Mouse (Mus musculus): ENCODE measurements around the gene Gm3336.

The Gm3336 gene

DNA sequence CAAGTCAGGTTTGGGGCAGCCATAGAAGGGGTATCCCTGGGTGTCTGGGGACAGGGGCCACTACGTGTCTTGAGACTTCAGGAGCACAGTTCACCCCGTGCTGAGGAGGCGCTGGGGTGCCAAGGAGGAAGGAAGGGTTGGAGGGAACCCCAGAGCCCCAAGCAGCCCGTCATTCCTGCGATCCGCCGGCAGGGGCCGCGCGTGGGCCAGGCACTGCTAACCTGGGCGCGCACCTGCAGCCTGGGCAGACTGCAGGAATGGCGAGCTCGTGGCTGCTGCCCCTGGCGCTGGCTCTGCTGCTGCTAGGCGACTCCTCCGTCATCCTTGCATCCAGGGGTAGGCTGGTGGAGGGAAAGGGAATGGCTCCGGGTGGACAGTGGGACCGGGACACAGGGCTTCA is at the start of gene Gm3336:
TSS of gene Gm3336 (plus strand) at position 247 of the 400 bp plus-strand sequence.
- DNase-seq: peak; percentile 95

DNA sequence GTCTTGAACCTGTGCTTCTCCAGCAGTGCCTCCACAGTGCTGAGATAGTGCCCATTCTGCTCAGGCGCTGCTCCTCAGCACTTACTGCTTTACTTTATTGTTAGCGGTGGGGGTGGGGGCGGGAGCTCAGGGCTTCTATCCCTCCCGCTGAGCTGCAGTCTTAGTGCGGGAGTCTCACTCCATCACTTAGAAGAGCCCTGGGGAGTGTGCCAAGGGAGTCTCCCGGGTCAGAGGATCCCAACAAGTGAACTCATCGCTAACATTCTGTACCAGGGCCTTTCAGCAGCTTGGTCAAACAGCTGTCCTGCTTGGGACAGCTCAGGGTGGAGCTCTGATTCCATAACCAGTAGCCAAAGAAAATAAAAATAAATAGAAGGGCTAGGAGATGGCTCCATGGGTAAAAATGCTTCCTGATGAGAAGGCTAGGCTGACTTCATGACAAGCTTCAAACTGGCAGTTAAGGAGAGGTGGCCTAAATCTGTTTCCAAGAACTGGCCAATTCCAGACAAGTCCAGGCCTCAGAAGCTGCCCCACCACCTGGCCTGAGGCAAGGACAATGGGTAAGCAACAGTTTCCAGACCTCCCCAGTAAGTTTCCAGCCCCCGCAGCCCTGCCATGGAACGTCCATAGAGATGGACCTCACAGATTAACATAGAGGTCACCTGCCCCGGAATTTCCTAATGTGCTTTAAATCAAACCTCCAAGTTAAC is 46.6 kb upstream of the Gm3336 start:
- peak; percentile 98 for DNase-seq

GRCm38 (mm10) chr8:70672325-70673078 is 45.8 kb upstream of the Gm3336 start:
- no peak for DNase-seq

DNA sequence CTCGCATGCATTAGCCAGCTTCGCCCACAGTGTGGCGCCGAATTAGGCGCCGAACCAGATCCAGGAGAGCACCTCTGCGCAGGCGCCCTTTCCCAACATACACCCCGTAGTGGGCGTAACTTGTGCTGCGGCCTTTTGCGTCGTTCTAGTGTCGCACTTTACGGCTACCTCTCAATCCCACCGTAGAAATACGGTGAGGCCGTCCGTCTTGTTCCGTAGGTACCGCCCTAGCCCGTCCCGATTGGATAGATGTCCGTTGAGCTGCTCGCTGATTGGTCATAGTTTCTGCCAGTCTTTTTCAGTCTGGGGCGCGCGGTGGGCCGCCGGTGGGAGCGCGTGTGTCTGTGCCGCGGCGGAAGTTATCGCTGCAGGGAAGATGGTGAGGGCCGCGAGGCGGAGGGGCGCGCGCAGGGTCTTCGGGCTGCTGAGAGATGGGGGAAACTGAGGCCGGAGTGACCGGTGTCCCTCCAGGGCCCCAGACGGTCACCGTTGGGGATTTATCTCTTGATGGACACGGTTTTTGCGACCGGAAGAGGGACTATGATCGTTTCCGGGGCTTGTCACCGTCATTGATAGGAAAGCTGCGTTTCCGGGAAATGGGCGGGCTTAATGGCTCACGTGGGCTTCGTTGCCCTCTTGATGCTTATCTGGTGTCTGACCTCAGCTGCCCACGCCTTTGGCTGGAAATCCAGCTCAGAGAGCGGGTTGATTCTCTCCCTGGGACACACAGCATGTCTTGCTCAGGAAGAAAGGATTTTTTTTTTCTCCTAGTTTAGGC is 45.1 kb upstream of the Gm3336 start, which contains the start of gene Lsm4:
TSS of gene Lsm4 (plus strand) at position 170 of the 778 bp plus-strand sequence.
- peak; percentile 100 for DNase-seq

DNA sequence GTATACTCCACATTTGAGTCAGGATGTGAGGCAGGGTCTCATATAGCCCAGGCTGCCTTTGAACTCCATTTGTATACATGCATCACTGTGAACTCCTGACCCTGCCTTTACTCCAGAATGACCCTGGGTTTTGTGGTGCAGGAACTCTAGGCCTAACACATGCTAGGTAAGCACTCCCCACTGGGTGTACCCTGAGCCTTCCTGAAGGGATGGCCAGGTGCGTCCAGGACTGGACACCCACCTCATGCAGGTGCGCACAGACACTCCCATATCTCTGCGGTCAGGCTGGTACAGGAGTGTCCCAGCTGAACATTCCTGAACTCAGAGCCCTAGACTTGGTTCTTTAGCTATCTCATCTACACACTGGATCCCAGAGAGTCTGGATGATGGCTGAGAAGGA is 44.2 kb upstream of the Gm3336 start:
- DNase-seq: peak; percentile 96

DNA sequence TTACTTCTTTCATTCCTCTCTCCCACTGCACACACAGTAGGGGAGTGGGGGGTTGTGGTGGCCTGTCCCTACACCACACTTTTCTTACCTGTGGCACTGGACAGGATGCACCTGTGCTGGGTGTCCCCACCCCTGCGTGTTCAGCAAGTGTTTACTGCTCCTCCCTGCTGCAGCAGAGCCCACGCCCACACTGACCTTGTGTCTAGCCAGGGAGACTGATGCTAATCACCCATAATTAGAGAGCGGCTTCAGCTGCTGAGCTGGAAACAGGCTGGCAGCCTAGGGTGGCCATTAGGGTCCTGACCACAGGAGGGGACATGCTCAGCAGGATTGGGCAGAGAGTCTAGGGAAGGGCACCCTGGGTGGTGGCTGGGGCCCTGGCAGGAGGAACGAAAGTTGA is 43.6 kb upstream of the Gm3336 start:
- peak; percentile 94 for DNase-seq

- no peak for DNase-seq
These were observed 43.0 kb upstream of the Gm3336 start for GRCm38 (mm10) chr8:70675336-70675735.

GRCm38 (mm10) chr8:70677451-70678080 is 40.8 kb upstream of the Gm3336 start:
- DNase-seq: peak; percentile 90

- peak; percentile 93 for DNase-seq
These were observed 39.7 kb upstream of the Gm3336 start for GRCm38 (mm10) chr8:70678679-70679078.

DNA sequence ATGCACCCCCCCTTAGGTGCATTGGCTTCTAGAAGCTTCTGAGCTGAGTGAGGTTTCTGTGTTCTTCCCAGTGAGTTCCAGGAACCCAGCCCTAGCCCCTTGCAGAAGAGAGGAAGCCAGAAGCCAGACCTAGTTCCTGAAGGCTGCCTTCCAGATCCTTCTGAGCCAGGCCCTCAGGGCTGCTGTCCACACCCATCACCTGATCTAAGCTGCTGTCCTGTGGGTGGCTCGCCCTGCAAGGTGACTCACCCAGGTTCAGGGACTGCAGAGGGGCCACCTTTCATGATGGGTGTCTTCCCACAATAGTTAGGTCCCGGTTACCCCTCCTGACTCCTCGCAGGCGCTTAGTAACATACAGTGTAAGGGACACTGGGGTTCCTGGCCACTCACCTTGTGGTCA is 38.9 kb upstream of the Gm3336 start:
- peak; percentile 96 for DNase-seq

- peak; percentile 96 for DNase-seq
These were observed 38.3 kb upstream of the Gm3336 start for GRCm38 (mm10) chr8:70680039-70680438.

DNA sequence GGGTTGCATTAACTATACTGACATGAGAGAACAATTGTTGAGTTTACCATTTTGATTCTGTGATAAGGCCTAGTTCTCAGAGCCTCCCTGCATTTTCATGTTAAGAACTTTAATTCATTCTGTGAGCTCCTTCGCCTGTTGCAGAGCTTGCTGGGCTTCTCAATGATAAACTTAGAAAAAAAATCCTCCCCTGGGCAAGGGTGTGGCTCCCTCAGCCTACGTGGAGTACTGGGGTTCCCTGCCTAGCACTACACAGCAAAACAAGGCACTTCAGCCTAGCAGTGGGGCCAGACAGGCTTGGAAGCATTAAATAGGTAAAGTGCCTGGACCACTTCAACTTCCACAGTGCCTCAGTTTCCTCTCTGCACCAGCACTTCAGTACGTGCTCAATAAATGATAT is 36.9 kb upstream of the Gm3336 start:
- peak; percentile 94 for DNase-seq

DNA sequence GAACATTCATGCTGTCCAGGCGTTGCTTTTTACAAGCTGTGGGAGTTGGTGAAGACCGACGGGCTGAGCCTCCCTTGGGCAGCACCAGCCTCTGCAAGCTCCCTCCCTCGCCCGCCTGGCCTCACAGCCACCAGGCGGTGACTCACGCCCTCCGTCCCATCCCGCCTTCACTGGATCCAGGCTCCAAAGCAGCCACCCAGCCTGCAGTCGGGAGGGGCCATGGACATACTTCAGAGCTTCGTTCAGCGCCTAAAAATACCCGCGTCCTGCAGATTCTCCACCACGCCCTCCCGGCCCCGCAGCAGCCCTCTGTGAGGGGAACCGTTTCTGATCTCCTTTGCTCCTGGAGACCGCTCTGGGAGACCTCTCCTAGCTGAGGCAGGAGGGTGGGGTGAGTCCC is 36.1 kb upstream of the Gm3336 start:
- DNase-seq: peak; percentile 99

- no peak for DNase-seq
These were observed 35.7 kb upstream of the Gm3336 start for GRCm38 (mm10) chr8:70682692-70683091.

- peak; percentile 93 for DNase-seq
These were observed 34.1 kb upstream of the Gm3336 start for GRCm38 (mm10) chr8:70684291-70684690.

GRCm38 (mm10) chr8:70687576-70687975 is 30.8 kb upstream of the Gm3336 start:
- peak; percentile 97 for DNase-seq

GRCm38 (mm10) chr8:70688136-70688535 is 30.2 kb upstream of the Gm3336 start:
- peak; percentile 95 for DNase-seq

DNA sequence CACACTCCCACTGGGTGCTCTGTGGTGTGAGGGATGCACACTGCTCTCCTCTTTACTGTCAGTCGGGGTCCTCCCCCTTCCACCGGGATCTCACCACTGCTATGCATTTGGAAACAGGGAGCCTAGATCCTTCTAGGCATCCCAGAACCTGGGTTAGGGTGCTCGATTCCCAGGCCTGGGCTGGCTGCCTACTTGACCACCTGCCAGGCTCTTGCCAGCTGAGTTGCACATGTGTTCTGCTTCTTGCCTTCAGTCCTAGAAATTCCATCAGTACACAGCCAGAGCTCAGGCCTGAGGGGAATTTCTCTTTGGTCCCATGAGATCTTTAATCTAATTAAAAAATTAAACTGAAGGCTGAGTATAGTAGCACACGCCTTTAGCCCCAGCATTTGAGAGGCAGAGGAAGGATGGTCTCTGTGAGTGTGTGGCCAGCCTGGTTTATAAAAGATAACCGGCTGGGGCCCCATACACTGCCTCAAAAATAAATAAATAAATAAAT is 28.4 kb upstream of the Gm3336 start:
- DNase-seq: no peak

GRCm38 (mm10) chr8:70691230-70691629 is 27.1 kb upstream of the Gm3336 start:
- DNase-seq: no peak

DNA sequence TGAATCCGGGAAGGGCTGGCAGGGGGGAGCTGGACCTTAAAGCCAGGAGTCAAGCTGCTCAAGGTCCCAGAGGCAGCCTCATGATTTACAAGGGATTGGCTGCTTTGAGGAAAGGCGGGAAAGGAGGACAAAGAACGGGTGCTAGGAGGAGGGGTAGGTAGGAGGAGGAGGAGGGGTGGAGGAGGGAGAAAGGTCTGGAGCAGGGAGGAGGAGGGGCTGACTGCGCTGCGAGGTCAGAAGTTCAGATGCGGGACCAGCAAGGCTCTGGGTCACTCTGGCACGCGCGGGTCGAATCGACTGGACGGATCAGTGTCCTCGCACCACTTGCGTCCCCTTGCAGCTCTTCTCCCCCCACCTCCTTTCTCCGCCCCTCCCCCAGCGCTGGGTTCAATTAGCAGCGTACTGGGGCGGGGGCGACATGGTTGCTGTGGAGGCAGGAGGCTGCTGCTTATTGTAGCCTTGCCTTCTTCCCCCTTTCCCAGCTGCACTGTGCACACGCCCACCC is 26.6 kb upstream of the Gm3336 start:
- DNase-seq: no peak

GRCm38 (mm10) chr8:70693636-70694035 is 24.7 kb upstream of the Gm3336 start:
- DNase-seq: no peak

GRCm38 (mm10) chr8:70695318-70696018 is 22.9 kb upstream of the Gm3336 start:
- DNase-seq: peak; percentile 96
